Mouse (Mus musculus) G1E (cell line): ENCODE measurements around the gene Jazf1.

Experiments
- CTCF ChIP-seq: IDR thresholded peaks from 2 replicates; pipeline ENCODE4 v1.5.1; 2012; ENCODE audit warnings: low read depth, low read length, inconsistent platforms, mixed read lengths
- GATA1 ChIP-seq: IDR thresholded peaks from 2 replicates; pipeline ENCODE4 v1.6.1; 2012; ENCODE audit warnings: borderline replicate concordance, low read length, inconsistent platforms, mixed read lengths
- GATA2 ChIP-seq: IDR thresholded peaks from 2 replicates; pipeline ENCODE4 v1.6.1; 2012; ENCODE audit warnings: low read depth, low read length, inconsistent platforms, borderline replicate concordance
- POLR2AphosphoS5 ChIP-seq: IDR thresholded peaks from 2 replicates; pipeline ENCODE4 v1.6.1; 2012; ENCODE audit warnings: low read depth, low read length, inconsistent platforms; ENCODE audit not compliant: insufficient replicate concordance
- TAL1 ChIP-seq: conservative IDR thresholded peaks from 2 replicates; pipeline ENCODE4 v1.6.1; 2012; ENCODE audit warnings: low read depth, low read length, inconsistent platforms, mixed read lengths

DNA sequence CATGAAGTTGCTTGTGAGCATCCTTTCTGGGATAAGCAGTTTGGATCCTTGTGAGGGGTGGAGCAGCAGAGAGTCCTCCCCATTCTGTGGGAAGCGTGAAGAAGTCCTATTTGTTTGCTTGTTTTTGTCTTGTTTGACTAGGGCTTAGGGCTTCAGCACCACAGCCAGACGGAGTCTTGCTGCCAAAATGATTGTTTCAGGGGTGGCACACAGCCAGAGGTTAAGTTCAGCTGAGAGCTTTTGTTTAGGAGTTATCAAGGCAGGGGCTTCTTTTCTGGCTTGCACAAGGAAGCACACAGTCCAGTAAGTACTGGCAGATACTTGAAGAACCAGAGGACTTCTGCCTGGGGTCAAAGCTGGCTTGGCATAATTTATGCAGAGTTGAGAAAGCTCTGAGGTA, 10.2 kb upstream of the Jazf1 start:
- TF ChIP-seq CTCF (no peak), TAL1 (no peak), GATA1 (no peak), POLR2AphosphoS5 (no peak), GATA2 (no peak)
